Mouse (Mus musculus): ENCODE measurements around the gene Btbd9.

Btbd9 gene

DNA sequence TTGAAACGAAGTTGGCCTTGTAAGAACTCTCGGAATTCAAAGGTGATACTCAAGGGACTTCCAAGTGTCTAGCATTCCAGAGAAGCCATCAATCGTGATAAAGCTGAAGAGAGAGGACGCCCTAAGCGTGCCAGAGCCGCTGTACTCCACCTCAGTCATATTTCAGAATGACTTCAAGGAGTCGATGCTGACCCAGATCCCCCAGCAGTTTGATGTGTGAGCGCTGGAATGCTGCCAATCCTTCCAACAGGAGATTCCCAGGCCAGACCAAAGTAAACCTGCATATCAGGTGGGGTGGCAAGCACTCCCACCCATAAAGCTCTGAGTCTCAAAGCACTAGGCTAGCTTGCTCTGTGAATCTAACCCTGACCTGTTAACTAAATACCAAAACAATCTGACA is 105.5 kb downstream of the Btbd9 start:
- in situ Hi-C loops (cut with MboI; ENCODE audit: low pct_unique_long_range_greater_than_20kb in 1 of 2, low sequenced_read_pairs in 2 of 2, unreplicated experiment in 1 of 2), result no loop called here

DNA sequence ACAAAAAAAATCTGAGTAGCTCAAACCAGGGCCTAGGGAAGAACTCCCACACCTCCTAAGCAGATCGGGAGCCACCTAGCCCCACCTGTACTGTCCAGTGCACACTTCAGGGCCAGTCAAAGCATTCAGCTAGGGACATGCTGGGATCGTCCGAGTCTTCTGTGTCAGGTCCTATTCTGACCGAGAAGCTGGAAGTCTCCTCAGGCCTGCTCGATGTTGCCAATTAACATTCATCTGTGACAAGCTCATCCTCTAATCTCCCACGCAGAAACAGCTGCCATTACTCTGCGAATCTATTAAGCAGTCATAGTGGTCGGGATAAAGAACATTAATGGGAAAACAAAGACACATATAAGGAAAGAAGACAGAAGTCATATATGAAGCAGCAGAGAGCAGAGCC is 106.0 kb downstream of the Btbd9 start:
- in situ Hi-C loops (cut with MboI; ENCODE audit: low pct_unique_long_range_greater_than_20kb in 1 of 2, low sequenced_read_pairs in 2 of 2, unreplicated experiment in 1 of 2), result no loop called here

DNA sequence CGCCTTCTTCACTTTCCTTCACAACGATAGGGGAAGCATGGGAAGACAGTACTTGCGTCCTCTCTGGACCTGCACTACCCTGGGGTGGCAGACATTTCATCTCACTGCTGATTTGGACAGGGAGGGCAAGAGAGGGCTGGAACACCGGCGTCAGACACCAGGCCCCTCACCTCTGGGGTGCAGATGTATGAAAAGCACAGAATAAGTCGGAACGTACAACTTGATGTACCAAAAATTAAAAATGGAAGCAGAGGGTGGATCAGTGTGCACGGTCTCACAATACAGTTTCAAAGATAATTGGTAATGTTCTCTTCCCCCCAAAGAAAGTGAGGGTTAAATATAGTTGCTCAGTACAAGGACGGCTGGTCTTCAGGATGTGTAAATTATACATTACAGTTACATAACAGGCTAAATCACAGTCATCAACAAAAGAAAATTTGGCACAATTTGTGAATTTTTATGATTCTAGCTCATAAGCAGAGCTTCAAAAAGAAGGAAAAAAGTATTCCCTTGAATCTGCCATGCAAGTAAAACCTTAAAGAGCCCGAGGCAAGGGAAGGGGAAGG is 106.7 kb downstream of the Btbd9 start:
- in situ Hi-C loops (cut with MboI; ENCODE audit: low pct_unique_long_range_greater_than_20kb in 1 of 2, low sequenced_read_pairs in 2 of 2, unreplicated experiment in 1 of 2), result no loop called here

DNA sequence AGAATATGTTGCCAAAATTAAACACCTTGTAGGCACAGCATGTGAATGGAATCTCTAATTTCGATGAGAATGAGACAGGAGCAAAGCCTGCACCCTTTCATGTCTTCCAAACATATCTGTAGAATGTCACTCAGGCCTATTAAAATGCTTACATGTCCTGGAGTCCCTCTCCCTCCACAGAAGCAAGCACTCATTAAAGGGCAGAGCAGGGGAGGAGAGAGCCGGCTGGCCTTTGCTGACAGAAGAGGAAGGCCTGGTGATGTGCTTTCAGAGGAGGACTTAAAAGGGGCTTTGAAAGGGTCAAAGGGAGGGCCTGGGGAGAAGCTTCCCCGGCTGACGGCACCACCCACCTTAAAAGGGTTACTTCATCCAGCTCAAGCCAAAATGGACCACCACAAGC is 107.9 kb downstream of the Btbd9 start:
- in situ Hi-C loops (cut with MboI; ENCODE audit: low pct_unique_long_range_greater_than_20kb in 1 of 2, low sequenced_read_pairs in 2 of 2, unreplicated experiment in 1 of 2), result no loop called here

DNA sequence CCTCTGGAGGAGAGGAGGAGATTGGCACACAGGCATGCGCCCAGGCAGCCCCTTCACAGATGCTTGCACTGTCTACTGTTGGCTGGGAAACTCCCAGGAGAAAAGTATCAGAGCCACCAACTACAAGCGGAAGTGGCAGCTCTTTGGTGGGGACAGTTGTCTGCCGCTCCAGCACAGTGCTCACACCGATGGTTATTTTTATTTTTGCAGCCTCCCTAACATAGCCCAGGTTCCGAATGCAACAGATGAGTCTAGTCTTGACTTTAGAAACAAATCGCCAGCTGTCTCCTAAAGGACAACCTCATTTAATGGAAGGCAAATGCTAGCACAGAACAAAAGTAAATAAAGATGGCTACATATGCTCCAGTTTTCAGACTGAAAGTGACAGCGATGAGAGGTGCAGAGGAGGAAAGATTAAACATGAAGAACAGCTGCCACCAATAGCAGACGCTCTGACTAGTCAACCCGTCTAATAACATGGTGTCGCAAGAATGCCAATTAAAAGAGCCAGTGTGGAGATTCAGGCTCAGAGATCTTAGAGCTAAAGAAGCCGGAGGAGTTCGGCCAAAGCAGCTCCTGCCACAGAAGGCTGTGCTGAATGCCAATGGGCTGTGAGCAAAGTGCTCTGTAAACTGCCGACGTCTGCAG is 108.6 kb downstream of the Btbd9 start:
- in situ Hi-C loops (cut with MboI; ENCODE audit: low pct_unique_long_range_greater_than_20kb in 1 of 2, low sequenced_read_pairs in 2 of 2, unreplicated experiment in 1 of 2), result no loop called here

DNA sequence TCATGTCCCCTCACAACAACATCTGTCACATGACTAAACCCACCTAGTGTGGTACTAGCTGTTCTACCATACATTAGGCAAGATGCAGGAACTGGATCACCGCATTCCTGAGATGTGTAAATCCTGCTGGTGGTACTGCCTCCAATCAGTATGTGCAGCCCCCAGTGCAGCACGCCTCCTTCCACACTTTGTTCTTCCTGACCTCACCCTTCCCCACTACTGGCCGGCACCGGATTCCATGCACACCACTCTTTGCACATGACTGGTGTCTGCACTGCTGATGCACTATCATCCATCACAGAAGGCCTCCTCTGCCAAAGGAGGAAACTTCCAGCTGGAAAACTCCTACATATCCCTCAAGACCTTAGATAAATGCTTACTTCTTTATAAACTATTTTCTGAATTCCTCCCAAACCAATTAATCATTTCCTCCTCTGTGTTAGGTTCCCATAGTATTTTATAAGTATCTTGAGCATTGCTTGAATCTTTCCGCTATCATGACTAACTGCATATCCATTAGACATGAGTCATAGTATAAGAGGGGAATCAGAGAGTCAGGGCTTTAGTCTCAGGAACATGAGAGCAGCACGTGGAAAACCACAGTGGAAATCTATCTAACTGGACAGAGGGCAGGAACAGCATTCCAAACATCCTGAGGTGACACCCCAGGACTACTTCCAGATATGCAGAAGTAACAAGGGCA is 111.1 kb downstream of the Btbd9 start:
- in situ Hi-C loops (cut with MboI; ENCODE audit: low pct_unique_long_range_greater_than_20kb in 1 of 2, low sequenced_read_pairs in 2 of 2, unreplicated experiment in 1 of 2), result no loop called here

DNA sequence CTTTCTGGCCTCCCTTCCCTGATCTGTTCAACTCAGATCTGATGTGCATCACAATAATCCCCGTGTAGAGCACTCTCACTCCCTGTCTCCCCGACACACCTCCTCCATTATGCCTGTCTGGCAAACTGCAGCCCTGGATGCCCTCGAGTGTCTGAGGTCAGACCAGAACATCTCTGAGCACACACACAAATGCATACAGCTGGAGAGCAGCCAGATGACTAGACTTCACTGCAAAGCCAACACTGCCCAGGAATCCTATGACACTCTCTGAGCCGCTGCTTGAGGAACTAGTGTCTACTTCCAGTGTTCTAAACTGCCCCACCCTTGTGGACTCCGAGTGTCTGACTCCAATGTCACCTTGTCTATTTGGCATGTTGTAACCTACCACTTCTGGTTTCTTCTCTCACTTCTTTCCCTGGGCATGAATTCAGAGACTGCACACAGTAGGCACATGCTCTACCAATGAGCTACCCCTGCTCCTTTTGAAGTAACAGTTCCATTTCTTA is 112.0 kb downstream of the Btbd9 start:
- in situ Hi-C loops (cut with MboI; ENCODE audit: low pct_unique_long_range_greater_than_20kb in 1 of 2, low sequenced_read_pairs in 2 of 2, unreplicated experiment in 1 of 2), result no loop called here

DNA sequence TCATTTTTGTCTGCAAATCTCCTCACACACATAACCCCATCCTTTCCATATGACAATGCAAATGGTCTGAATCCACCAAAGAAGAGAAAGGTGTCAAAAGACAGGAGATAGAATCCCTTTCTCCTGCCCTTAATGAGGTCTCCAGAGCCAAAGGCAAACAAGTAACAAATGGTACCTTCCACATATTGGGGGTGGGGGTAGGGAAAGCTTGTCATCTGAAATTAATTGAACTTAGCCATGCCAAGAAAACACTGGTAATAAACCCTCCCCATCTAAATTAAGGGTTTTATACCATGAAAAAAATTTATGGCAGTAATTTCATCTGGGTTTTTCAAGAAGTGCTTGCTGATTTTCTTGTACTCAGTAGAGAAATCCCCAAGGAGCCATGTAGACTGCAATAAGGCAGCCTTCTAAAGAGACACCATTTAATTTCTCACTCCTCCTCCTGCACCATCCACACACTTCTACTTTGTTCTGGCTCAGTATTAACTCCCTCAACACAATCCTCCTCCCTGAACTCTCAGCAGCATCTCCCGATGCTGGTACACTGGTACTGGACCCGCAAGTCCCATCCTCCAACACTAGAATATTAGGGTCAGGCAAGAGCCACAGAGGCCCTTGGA is 115.5 kb downstream of the Btbd9 start:
- in situ Hi-C loops (cut with MboI; ENCODE audit: low pct_unique_long_range_greater_than_20kb in 1 of 2, low sequenced_read_pairs in 2 of 2, unreplicated experiment in 1 of 2), result no loop called here

DNA sequence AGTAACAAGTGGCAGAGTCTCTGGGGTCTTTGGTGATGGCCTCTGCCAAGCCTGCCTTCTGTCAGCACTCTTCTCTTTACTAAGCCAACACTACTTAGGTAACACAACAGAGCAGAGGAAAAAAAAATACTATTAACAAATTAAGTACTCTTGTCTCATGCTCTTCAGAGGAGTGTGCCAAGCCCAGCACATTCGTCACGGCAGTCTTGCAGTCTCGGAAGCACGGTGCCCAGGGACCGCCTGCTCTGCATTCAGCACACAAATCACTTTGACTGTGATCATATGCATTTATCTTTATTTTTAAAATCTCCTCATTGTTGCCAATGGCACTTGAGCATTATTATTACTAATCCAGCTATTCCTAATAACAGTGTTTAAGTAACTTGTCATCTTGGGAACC is 116.6 kb downstream of the Btbd9 start:
- in situ Hi-C loops (cut with MboI; ENCODE audit: low pct_unique_long_range_greater_than_20kb in 1 of 2, low sequenced_read_pairs in 2 of 2, unreplicated experiment in 1 of 2), result loop anchor here in 1 of 2 experiments (10.0 kb wide), 1 partner anchor 215 kb away; no protein-coding TSS in a partner anchor

DNA sequence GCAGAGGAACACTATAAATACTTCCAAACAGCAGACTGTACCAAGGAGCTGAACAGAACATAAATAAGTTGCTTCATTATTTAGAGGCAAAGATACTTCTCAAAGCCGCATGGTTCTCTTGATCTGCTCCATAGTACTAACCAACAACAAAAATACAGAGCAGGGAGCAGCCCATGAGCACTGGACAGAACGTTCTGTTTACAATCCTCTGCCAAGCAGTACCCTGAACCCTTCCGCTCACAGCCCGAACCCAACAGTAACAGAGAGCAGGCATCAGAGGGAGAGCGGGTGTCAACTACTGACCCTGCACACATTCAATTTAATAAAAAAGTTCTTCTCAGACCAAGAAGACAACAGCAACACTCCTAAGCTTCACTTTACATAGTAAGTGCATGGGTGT is 117.4 kb downstream of the Btbd9 start:
- in situ Hi-C loops (cut with MboI; ENCODE audit: low pct_unique_long_range_greater_than_20kb in 1 of 2, low sequenced_read_pairs in 2 of 2, unreplicated experiment in 1 of 2), result loop anchor here in 1 of 2 experiments (10.0 kb wide), 1 partner anchor 214 kb away; no protein-coding TSS in a partner anchor

DNA sequence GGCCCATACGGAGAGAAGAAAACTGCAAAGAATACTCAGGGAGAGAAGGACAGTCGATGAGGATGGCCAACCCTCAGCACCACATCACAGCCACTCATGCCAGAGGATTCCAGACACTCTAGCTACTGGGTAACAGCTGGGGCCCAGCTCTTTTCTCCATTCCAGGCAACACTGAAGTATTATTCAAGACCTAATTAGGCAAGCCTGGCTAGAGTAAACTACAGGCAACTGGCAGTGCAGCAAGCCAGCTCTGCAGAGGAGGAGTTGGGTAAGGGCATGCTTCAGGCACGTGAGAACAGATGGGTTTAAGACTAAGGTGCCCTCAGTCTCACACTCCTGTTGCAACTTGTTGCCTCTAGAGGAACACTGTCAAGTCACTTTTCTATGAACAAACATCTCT is 118.0 kb downstream of the Btbd9 start:
- in situ Hi-C loops (cut with MboI; ENCODE audit: low pct_unique_long_range_greater_than_20kb in 1 of 2, low sequenced_read_pairs in 2 of 2, unreplicated experiment in 1 of 2), result loop anchor here in 1 of 2 experiments (10.0 kb wide), 1 partner anchor 214 kb away; no protein-coding TSS in a partner anchor

DNA sequence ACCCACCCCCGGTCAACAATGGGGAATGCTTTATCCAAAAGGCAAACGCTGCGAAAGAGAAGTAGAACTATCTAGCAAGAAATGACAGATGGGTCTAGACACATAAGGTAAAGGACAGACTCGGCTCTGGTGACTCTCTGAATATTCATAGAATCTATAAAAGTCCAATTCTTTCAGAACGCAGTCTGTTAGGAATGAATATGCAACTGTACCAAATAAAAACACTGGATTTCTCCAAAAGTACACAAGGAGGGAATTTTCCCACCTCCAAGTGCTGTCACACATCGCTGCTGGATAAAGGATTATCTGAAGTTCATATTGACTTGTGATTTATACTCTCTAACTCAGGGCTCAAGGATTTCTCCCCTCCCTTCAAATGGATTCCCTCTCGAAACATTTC is 118.8 kb downstream of the Btbd9 start:
- in situ Hi-C loops (cut with MboI; ENCODE audit: low pct_unique_long_range_greater_than_20kb in 1 of 2, low sequenced_read_pairs in 2 of 2, unreplicated experiment in 1 of 2), result loop anchor here in 1 of 2 experiments (10.0 kb wide), 1 partner anchor 213 kb away; no protein-coding TSS in a partner anchor

DNA sequence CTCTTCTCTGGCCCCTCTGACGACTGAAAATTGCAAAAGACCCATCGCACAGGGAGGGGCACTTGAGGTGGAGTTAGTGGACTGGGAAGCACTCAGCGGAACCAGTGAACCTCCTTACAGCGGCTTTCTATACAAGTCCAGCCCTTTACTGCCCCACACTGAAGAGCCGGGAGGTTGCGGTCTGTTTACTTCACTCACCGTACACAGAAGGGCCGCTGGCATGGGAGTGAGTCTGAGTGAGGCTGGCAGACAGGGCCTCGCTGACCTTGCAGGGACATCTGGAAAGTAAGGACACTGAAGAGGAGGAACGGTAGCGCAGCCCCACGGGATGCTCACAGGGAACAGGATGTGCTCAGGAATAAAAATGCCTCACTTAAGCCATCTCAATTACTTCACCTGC is 120.0 kb downstream of the Btbd9 start:
- in situ Hi-C loops (cut with MboI; ENCODE audit: low pct_unique_long_range_greater_than_20kb in 1 of 2, low sequenced_read_pairs in 2 of 2, unreplicated experiment in 1 of 2), result loop anchor here in 1 of 2 experiments (10.0 kb wide), 1 partner anchor 211 kb away; no protein-coding TSS in a partner anchor

DNA sequence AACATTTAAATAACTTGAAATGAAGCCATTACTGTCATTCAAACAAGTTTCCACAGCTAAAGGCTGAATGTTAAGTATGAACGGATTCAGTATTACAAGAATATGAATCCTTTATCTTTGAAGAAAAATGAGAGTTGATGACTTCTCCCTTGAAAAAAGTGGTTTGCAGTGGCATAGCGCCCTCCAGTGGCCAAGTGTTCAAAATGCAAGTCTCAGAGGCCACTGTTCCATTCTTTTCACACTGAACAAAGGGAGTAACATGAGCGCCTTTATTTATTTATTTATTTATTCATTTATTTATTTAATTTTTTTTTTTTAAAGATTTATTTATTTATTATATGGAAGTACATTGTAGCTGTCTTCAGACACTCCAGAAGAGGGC is 121.4 kb downstream of the Btbd9 start:
- in situ Hi-C loops (cut with MboI; ENCODE audit: low pct_unique_long_range_greater_than_20kb in 1 of 2, low sequenced_read_pairs in 2 of 2, unreplicated experiment in 1 of 2), result loop anchor here in 1 of 2 experiments (10.0 kb wide), 1 partner anchor 210 kb away; no protein-coding TSS in a partner anchor

DNA sequence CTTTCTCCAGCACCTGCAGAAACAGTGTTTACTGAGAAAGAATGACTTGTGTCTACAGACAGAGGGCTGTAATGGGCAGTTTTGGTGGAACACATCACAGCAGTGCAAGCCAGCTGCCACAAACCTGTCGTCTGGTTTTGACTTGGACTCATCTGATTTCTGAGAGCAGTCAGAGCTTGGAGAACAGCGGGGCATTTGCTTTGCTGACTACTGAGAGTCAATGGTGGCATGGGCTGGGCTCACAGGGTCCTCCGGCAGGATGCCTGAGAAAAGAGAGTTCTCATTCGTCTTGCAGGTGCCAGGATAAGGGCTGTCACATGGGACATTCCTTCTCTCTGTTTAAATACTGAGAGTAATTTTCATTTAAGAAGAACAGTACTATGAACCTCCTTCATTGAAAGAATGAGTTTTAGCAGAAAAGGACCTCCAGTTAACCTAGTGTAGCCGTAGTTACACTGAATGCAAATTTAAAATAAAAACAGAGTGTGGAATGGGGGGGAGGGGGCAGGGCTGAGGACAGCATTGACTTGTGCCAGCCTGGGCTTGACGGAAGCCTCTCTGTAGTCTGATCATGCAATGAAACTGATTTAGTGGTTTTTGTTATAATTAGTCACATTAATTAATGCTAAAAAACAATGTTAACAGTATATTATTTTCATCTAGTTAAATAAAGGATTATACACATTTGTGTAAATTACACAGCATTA is 122.0 kb downstream of the Btbd9 start:
- in situ Hi-C loops (cut with MboI; ENCODE audit: low pct_unique_long_range_greater_than_20kb in 1 of 2, low sequenced_read_pairs in 2 of 2, unreplicated experiment in 1 of 2), result loop anchor here in 1 of 2 experiments (10.0 kb wide), 1 partner anchor 210 kb away; no protein-coding TSS in a partner anchor

DNA sequence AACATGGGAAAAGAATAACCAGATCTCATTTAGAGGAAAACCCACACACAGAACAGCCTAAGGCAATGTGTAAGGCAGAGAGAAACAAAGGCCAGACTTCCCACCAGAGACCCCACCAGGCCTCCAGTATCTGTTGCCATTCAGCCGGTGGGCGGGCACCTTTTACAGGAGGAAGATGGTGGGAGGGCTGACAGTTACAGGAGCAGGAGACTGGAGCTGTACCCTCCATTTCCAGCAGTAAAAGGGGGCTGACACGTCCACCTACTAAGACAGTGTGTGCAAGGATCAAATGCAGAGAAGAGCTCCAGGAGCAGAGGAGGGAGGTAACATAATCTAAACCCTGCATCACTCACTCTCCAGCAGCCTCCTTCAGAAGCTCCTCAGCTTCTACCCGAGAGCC is 123.0 kb downstream of the Btbd9 start:
- in situ Hi-C loops (cut with MboI; ENCODE audit: low pct_unique_long_range_greater_than_20kb in 1 of 2, low sequenced_read_pairs in 2 of 2, unreplicated experiment in 1 of 2), result loop anchor here in 1 of 2 experiments (10.0 kb wide), 1 partner anchor 208 kb away; no protein-coding TSS in a partner anchor

DNA sequence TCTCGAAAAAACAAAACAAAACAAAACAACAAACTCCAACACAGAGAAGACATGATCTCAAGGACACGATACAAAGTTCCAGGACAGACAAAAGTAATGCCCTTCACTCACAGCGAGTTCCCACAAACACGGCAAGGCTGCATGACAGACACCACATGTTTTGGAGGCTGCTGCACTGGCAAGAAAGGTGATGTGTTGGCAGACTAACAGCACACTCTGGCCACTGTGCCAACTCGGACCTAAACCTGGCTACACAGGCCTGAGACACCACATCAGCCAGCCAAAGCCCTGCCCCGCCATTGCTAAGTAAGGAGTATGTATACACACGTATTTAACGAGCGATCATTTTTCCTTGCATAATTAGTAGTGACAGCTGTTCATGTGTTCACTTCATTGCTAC is 123.9 kb downstream of the Btbd9 start:
- in situ Hi-C loops (cut with MboI; ENCODE audit: low pct_unique_long_range_greater_than_20kb in 1 of 2, low sequenced_read_pairs in 2 of 2, unreplicated experiment in 1 of 2), result loop anchor here in 1 of 2 experiments (10.0 kb wide), 1 partner anchor 208 kb away; no protein-coding TSS in a partner anchor

DNA sequence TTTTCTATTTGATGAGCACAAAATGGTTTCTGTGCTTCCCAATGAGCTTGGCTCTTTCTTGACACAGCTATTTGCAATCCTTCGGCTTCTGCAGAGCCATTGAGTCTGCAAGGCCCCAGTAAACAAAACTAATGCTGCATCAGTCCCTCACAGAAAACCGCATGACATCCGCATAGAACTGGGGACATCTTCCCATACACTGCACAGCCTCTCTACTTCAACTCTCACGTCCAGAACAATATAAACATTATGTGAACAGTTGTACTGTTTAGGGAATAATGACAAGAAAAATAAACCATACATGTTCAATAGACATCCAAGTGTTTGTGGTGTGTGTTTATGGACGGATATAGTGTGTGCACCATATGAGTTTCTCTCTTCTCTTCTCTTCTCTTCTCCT is 127.7 kb downstream of the Btbd9 start:
- in situ Hi-C loops (cut with MboI; ENCODE audit: low pct_unique_long_range_greater_than_20kb in 1 of 2, low sequenced_read_pairs in 2 of 2, unreplicated experiment in 1 of 2), result loop anchor here (5.0 kb wide), 1 partner anchor 474 kb away; no protein-coding TSS in a partner anchor
